Mouse (Mus musculus) lung, postnatal 0 days (tissue): ENCODE results near the gene Fcer1g.

Experiments
- CTCF ChIP-seq: IDR thresholded peaks from 2 replicates; pipeline ENCODE4 v1.5.1; 2016; ENCODE audit warnings: antibody characterized with exemption, mild to moderate bottlenecking
- EP300 ChIP-seq: IDR thresholded peaks from 2 replicates; pipeline ENCODE4 v1.6.1; 2016; ENCODE audit warnings: antibody characterized with exemption, mild to moderate bottlenecking, control low read depth

GRCm38 (mm10) chr1:171203471-171204248 lies 30.5 kb downstream of the Fcer1g start:
- TF ChIP-seq CTCF = no peak
- TF ChIP-seq EP300 = no peak
